ENCODE assay signal across 25 mouse cellular contexts in the genomic region with DNA sequence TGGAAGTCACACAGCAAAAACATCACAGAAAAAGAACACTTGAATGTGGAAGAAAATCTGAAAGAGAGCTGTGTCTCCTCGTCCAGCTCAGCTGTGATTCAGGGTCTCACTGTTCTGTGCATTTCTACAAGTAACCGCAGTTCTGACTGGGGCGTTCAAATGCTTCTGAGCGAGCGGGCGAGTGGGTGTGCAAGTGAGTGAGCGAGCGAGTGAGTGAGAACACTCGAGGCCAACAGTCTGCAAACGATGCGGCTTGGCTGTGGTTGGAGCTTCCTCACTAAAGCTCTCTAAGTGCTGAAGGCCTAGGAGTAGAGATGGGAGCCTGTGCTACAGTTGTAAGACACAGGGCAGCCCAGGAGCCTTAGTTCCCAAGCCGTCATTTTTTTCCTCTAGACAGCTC. TPM values are rescaled to one million over a fixed set of nuclear protein-coding genes. Genes with fewer than 3 reads are reported as not detected.
DNase-seq lines count a peak whose midpoint lies in the region; TF ChIP-seq lines count a peak whose summit lies in the region.
"Had no signal": no experiment of that assay in that cellular context is flagged by ENCODE, and none has a peak within 500 bp of the region (broad histone marks: within the 10 kb centered on the region; RNA-seq: fewer than 3 reads in every experiment).

No protein-coding gene starts in this region.

- H3K4me3 ChIP-seq in left cerebral cortex, adult 2 months = no peak overlapping the region
- H3K4me3 ChIP-seq: embryonic facial prominence, embryonic 12.5 days; hindbrain, embryonic 10.5 days; hindbrain, embryonic 15.5 days; kidney, embryonic 15.5 days; midbrain, embryonic 15.5 days had no signal

- DNase-seq in frontal cortex, postnatal 36 days (ENCODE audit: low spot score in 2 of 2) = peak; percentile 58 to 67
- no peak for DNase-seq in frontal cortex, postnatal 25 days (ENCODE audit: low spot score in 2 of 2)
- peak in 1 of 2 experiments; percentile 56 for DNase-seq in left cerebral cortex, adult 2 months (ENCODE audit: extremely low spot score in 1 of 2, low spot score in 2 of 2)
- DNase-seq in left cerebral cortex, adult 11 months (ENCODE audit: low spot score) = no peak
- peak; percentile 85 for DNase-seq in brain, adult 2 months (ENCODE audit: low read depth, low spot score)
- peak; percentile 43 for DNase-seq in right cerebral cortex, postnatal 25 days
- DNase-seq in c-Kit-positive CD71-positive TER-119-positive erythroid progenitor cells, embryonic 14.5 days (ENCODE audit: low spot score) = no peak
- DNase-seq: adrenal gland, adult 8-10 months; cerebellum, adult 11 months; cerebellum, adult 9-10 months; cerebellum, postnatal 36 days; gastrocnemius, postnatal 10 days; heart, postnatal 14 days; kidney, adult 18-20 months; kidney, postnatal 25 days; liver; lung, adult 2 months; lung, postnatal 10 days; thymus, postnatal 4 days had no signal

- H3K27ac ChIP-seq in left cerebral cortex, adult 2 months = peak overlapping the region; percentile 24; the same call in 1 of the 2 replicates
- H3K27ac ChIP-seq: embryonic facial prominence, embryonic 12.5 days; hindbrain, embryonic 10.5 days; hindbrain, embryonic 15.5 days; kidney, embryonic 15.5 days; liver, embryonic 14.5 days; midbrain, embryonic 15.5 days had no signal

- TF ChIP-seq CTCF in left cerebral cortex, adult 2 months (IDR thresholded peaks at IDR 0.05) = peak; percentile 30

- intact Hi-C loops in left cerebral cortex, adult 2 months (cut with DNase I) = no loop called here

RNA-seq across cellular contexts. Expression of gene Arfgef2, which starts 22.9 kb away (rescaled TPM):
- total RNA-seq in left cerebral cortex, adult 2 months (2021) = 10 to 100 TPM; 62.3 to 66.2 TPM

RNA-seq across cellular contexts. Expression of gene Trp53rkb, which starts 36.0 kb away (rescaled TPM):
- total RNA-seq in left cerebral cortex, adult 2 months (2021) = 1 to 10 TPM; 5.3 to 6.4 TPM

Comparison
In these comparisons a context has a peak if more than half of its experiments do, and no peak if none do; other contexts are left out.
1. DNase-seq: peak in frontal cortex, postnatal 36 days (2 of 2), brain, adult 2 months (single experiment) and right cerebral cortex, postnatal 25 days (single experiment); none in frontal cortex, postnatal 25 days (0 of 2), left cerebral cortex, adult 11 months (single experiment) and c-Kit-positive CD71-positive TER-119-positive erythroid progenitor cells, embryonic 14.5 days (single experiment).